Mouse (Mus musculus) layer of hippocampus, adult 8-10 months (tissue): ENCODE data around the gene Apbb1. TPM values are rescaled to one million over a fixed set of nuclear protein-coding genes. Genes with fewer than 3 reads are reported as not detected.
A peak's percentile ranks its signal among the peaks of the same experiment; 100 is the strongest.

ENCODE experiments used
- DNase-seq, 2 experiments: peaks; one replicate each; pipeline ENCODE4 v3.0.0; 2022; ENCODE audit warnings: low spot score in 2 of 2
- total RNA-seq, 4 experiments: library from RNA; stranded (reverse); gene quantifications; 2 replicates each; pipeline ENCODE4 v1.2.4; 2022

Apbb1 gene
- total RNA-seq, result 100 to 1,000 TPM; 351 to 364 (median 362) TPM

DNA sequence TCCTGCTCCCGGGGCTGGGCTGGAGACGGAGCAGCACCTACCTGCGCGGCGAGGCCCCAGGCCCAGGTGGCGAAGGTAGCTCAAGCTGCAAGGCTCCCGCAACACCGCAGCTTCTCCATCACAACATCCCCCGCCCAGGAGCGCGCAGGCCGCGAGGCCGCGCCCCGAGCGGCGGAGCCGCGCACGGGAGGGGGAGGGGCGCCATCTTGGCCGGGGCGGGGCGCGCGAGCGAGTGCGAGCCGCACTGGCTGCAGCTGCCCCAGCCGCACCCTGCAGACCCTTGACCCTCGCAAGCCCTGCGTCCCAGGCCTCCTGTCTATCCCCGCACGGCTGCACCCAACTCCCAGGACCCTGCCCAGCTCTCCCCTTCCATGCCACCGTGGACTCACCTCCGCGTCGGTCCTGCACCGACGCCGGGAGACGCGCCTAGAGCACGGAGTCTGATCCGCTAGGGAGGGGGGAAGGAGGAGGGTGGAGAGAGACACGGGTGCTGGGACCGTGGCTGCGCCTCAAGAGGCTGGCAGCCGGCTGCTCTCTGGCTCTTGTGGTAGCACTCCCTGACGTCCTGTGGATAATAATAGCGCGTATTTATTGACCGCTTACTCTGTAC lies at the start of gene Apbb1:
TSS of gene Apbb1 (minus strand) at position 560 of the 610 bp plus-strand sequence.
- DNase-seq, result peak; percentile 68 to 78

- peak; percentile 49 to 62 for DNase-seq
These were observed 47.2 kb upstream of the Apbb1 start for GRCm38 (mm10) chr7:105628633-105629032.

GRCm38 (mm10) chr7:105625397-105625796 lies 43.9 kb upstream of the Apbb1 start:
- no peak for DNase-seq

DNA sequence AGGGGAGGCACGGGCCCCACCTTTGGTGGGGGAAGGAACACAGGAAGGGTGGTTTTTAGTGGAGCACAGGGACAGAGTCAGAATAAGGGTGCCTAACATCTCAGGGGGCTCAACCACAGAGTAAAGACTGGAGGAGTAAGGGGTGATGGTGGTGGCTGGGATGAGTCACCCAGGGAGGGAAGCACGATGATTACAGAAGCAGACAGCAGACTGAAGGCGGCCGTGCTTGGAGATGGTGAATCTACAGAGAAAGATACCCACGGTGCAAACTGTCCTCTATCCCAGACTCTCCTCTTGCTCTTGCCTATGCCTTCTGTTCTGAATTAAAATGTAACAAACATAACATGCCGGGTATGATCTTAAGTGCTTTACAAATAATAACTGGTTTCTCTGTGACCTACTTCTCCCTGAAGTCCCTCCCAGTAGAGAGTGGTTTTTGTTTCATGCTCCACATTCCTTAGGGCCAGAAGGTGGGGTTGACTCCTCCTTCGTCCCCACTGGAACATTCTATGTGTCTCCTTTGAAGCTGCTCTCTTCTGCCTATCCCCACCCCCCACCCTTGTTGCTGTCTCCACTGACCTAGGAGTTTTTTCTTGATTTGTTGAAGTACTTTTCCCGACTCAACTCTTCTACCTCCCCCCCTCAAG lies 40.3 kb upstream of the Apbb1 start:
- DNase-seq, result no peak

DNA sequence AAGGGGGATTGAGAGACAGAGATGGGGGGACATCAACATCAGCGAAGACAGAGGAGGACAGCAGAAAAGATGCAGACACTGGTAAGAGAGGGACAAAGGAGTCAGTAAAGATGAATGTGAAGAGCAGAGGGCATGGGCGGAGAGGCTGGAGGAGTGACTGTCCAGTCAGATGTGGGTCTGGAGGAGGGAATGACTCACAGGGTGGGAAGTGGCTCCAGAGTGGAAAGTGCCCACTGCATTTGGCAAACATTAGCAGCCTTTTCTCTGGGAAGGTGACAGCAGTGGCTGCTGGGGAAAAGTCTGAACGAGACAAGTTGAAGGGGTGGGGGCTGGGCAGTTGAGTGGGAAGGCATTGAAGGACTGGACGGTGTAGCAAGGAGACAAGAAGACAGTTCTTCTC lies 39.6 kb upstream of the Apbb1 start:
- DNase-seq, result no peak

- DNase-seq, result no peak
These were observed 38.2 kb upstream of the Apbb1 start for GRCm38 (mm10) chr7:105619701-105620100.

DNA sequence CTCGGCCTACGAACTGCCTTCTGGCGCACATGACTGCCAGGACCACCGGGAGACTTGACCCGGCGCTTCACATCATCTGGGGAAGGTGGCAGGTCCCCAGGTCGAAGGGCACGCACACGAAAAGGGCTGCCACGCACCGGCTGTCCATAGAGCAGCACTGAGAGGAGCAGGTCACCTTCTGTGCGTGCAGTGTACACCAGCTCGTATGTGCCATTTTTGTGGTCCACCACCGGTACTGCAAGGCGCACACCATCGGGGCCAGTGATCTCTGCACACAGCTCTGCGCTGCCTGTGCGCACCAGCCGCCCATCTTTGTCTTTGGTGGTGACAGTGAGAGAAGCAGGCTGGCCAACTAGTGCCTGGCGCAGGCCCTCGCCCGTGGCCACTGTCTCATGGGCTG lies 36.4 kb upstream of the Apbb1 start:
- DNase-seq, result no peak

DNA sequence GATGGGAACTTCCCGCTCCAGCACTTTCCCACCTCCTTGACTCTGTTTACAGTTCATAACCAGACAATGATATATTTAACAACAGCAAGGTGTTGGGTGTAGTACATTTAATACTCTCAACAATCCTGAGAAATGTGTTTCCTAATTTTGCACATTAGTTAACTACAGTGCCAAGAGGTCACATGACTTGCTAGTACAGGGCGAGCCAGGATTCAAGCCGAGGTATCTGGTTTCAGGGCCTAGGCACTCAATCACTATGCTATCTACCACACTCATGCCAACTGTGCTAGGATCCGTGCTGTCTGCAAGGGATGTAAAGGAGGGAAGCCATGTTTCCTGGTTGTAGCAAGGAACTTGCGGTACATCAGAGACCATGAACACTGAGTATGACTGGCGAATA lies 35.1 kb upstream of the Apbb1 start:
- no peak for DNase-seq

GRCm38 (mm10) chr7:105615720-105616119 lies 34.3 kb upstream of the Apbb1 start:
- no peak for DNase-seq

- no peak for DNase-seq
These were observed 32.9 kb upstream of the Apbb1 start for GRCm38 (mm10) chr7:105614400-105614799.

DNA sequence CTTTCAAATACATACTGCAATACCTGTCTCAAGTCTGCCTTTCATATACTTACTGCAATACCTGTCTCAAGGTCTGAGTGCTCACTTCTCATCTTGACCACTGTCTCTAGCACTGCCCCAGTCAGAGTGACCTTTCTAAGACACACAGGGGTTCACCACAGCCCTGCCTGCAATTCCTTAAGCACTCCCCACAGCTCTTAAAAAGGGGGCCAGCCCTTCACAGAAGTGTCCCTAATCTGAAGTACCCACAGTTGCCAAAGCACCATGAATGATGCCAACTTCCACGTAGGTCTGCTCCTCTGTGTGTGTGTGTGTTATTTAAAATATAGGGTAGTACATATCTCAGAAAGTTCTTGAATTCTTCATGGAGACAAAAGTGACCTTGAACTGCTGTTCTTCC lies 30.3 kb upstream of the Apbb1 start:
- DNase-seq, result no peak

DNA sequence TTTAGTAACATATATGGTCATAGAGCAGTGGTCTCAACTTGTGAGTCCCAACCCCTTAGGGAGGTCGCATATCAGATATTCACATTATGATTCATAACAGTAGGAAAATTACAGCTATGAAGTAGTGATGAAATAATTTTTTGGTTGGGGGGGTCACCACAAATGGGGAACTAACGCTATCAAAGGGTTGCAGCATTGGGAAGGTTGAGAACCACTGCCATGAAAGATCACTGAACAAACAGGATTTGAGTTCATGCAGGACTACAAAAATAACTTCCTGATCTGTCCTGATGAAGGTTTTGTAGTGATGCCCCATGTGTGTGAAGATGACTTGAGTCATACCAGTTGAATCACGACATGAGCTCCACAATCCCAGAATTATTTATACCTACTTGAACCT lies 27.0 kb upstream of the Apbb1 start:
- no peak for DNase-seq

- DNase-seq, result peak; percentile 42 to 70
These were observed 21.6 kb upstream of the Apbb1 start for GRCm38 (mm10) chr7:105602860-105603623.

- no peak for DNase-seq
These were observed 8.6 kb upstream of the Apbb1 start for GRCm38 (mm10) chr7:105590097-105590496.

GRCm38 (mm10) chr7:105588325-105588912 lies 7.0 kb upstream of the Apbb1 start:
- no peak for DNase-seq

- no peak for DNase-seq
These were observed 506 bp upstream of the Apbb1 start for GRCm38 (mm10) chr7:105581959-105582358.

GRCm38 (mm10) chr7:105580627-105581089 lies 795 bp downstream of the Apbb1 start:
- no peak for DNase-seq

- no peak for DNase-seq
These were observed 3.0 kb downstream of the Apbb1 start for GRCm38 (mm10) chr7:105578481-105578880.

- DNase-seq, result no peak
These were observed 4.0 kb downstream of the Apbb1 start for GRCm38 (mm10) chr7:105577377-105577871.

- DNase-seq, result no peak
These were observed 5.2 kb downstream of the Apbb1 start for GRCm38 (mm10) chr7:105576166-105576748.

DNA sequence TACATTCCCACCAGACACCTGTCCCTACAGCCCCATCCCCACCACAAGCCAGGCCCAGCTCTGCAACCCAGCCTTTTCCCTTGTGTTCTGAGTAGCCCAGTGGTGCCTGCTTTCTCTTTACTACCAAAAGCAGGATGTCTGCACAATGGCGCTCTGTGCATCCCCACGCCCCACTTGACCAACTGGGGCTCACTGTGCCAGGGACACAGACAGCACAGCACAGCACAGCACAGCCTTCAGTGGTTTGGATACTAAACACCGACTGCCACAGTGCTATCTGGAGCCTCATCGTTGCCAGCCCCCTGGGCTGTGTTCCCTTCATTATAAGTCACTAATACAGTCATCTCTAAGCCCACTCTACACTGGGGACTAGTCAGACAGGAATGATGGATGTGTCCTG lies 6.9 kb downstream of the Apbb1 start:
- DNase-seq, result no peak
